Mouse (Mus musculus) urinary bladder, adult 18-20 months (tissue): Measurements from ENCODE around the gene Ptgds.

Source experiments
- DNase-seq, 2 experiments: peaks; one replicate each; pipeline ENCODE4 v3.0.0; 2022; ENCODE audit warnings: low spot score in 2 of 2, mixed read lengths in 2 of 2

Ptgds gene

DNA sequence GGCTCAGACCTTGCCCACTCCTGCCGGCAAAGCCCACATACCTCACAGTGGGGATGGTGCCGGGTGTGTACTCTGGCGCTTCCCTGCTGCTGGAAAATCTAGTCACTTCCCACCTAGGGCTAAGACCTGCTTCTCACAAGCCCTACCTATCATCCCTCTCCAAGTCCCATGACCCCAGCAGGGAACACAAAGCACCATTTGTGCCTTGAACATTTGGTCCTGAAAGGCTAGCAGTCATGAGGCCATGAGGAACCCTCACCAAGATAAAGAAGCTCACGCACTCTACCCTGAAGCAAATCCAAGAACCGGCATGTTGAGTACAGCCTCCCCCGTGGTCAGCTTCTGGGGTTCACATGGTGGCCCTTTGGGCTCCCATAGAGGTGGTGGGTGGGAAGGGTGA lies at the start of gene Ptgds:
Gene Ptgds (minus strand): TSS at position 78 of the 400 bp plus-strand sequence.
- no peak for DNase-seq

DNA sequence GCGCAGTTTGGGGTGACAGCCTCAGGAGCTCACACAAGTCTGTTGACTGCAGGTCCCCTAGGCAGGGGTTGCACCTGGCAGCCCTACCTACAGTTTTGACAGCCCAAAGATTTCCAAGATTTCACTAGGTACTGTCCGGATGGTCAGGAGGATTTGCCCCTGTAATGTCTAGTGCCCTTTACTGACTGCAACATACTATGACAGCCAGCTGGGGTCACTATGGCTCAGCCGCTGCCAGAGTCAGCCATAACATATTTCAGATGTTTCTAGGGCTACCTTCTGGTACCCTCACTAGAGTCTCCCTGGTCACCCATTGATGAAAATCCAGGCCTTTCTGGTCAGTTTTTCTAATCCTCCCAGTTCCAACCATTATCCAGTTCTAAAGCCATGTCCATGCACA lies 40.1 kb upstream of the Ptgds start:
- DNase-seq = no peak

DNA sequence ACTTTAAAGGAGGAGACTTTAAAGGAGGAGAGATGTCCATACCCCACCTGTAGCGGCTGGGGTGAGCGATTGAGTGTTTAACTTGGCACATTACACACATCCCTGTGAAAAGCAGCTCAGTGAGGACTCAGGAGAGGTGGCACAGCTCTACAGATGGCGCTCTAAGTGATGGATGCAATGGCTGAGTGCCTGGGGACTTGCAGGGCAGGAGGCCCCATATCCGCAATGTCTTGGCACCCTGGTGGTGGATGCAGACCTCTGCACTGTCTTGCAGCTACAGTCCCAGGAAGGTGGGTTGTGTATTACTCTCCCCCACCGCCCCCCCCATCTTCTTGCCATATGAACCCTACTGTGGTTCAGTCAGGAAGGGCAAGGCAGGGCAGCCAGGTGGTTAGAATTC lies 37.1 kb upstream of the Ptgds start:
- DNase-seq = no peak

DNA sequence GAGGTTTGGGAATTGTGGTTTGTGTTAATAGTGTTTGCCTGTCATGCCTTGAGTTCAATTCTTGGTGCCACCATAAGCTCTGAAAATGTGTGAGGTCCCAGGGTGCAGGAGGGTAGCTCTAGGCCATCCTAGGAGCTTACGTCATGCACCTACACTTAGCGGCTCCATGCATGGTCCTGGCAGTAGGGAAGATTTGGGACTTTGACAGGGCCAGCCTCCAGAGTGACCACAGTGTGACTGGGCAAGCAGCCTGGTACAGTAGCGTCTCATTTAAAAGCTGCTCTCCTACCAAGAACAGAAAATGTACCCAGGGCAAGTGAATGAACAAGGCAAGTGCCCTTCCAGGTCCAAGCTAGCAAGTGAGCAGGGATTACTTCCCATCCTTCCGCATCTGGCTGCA lies 36.0 kb upstream of the Ptgds start:
- DNase-seq = no peak

DNA sequence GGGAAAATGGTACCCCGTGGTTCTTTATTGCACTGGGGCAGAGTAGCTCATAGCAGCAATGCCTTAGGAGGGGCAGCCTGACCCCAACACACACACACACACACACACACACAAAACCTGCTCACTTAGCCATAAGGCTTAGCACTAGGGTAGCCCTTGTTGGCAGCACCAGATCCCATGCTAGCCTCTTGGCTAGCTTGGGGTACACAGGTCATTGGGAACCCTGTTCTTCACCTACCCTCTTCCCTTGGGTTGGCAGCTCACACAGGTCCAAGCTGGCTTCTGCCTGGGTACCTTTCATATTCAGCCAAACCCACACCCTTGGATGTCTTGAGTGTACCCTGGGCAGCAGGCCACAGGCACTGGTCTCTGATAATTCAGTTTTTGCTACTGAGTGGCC lies 35.2 kb upstream of the Ptgds start:
- DNase-seq = no peak

DNA sequence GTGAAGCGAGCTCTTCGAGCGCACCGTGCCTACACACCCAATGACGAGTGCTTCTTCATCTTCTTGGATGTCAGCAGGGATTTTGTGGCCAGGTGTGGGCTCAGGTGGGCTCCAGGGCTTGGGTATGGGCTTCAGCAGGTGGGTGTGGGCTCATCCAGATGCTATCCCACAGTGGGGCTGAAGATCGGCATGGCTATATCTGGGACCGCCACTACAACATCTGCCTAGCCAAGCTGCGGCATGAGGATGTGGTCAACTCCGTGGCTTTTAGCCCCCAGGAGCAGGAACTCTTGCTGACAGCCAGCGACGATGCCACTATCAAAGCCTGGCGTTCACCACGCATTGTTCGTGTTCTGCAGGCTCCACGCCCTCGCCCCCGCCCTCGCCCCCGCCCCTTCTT lies 34.7 kb upstream of the Ptgds start:
- DNase-seq = no peak

DNA sequence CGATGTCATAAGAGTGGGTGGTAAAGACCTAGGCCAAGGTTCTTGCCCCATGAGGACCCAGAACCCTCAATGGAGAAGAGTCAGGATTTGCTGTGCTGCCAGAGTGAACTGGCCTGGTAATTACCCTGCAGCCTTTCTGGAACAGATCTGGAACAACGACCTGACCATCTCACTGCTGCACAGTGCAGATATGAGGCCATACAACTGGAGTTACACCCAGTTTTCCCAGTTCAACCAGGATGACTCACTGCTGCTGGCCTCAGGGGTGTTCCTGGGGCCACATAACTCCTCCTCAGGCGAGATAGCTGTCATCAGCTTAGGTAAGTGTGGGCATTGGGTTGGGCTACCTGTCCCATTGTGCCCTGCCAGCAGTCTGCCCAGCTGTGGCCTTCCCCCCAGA lies 32.9 kb upstream of the Ptgds start:
- DNase-seq = peak in 1 of 2 experiments; percentile 43

DNA sequence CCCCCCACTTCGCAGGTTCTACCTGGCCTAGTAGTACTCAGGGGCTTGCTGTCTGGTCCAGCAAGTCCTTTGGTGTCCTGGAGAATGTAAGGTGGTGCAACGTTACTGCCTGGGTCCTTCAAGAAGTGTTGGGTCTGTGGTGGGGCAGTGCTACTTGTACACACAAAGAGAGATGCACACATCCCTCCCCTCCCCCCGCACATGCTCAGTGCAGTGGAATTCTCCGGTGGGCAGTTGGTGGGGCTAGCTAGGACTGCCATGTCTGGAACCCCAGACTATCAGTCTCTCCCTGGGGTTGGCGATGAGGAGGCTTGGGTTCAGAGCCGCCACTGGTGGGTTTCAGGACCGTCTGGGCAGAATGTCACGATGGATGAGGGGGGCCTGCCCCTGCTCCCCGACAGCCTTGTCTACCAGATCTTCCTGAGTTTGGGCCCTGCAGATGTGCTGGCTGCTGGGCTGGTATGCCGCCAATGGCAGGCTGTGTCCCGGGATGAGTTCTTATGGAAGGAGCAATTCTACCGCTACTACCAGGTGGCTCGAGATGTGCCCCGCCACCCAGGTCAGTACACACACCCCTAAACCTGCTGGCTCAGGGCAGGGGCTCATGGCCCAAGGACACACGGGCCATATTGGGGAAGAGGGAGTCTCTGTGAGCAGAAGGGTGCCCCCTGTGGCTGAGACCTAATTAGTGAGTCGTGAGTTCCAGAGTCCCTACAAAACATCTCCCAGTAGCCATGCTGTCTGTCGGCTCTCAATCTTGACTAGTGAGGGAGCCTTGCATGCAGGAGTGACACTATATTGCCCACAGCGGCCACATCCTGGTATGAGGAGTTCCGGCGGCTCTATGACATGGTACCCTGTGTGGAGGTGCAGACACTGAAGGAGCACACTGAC lies 32.0 kb upstream of the Ptgds start, which contains the start of gene C8g:
Gene C8g (minus strand): TSS at position 127 of the 894 bp plus-strand sequence.
- no peak for DNase-seq

DNA sequence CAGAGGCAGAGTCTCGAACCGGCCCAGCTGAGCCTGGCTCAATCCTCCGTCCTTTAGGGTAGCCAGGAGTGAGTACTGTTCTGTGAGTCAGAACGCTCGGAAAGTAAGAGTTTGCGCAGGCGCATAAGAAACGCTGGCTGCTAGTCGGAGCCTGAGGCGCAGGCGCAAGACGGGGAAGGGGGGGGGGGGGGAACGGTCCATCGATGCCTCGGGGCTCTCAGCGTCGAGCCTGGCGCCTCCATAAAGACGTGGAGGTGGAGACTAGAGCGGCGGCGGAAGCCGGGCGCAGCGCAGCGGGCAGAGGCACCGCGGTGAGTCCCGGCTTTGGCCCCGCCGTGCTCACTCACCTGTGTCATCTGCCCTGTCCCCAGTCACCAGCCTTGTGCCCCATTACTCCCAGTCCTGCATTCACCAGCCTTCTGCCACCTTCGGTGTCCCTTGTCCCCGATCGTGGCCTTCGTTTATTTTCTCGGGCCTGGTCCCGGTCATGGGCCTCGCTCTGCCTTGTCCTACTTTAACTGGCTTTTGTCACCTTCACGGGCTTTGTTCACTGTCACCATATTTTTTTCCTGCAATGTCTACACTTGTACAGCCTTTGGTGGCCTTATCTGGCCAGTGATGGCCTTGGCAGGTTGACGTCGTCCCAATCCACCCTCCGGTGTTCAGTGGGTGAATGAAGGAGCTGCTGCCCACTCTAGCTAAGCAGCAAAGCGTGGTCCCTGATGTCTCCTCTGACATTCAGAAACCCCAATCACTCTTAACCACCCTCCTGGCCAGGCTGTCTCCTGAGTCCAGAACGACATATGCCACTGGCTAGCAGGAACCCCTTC lies 30.9 kb upstream of the Ptgds start, which contains the start of gene Fbxw5:
Gene Fbxw5 (plus strand): TSS at position 175 of the 830 bp plus-strand sequence.
- DNase-seq = peak; percentile 69 to 73

DNA sequence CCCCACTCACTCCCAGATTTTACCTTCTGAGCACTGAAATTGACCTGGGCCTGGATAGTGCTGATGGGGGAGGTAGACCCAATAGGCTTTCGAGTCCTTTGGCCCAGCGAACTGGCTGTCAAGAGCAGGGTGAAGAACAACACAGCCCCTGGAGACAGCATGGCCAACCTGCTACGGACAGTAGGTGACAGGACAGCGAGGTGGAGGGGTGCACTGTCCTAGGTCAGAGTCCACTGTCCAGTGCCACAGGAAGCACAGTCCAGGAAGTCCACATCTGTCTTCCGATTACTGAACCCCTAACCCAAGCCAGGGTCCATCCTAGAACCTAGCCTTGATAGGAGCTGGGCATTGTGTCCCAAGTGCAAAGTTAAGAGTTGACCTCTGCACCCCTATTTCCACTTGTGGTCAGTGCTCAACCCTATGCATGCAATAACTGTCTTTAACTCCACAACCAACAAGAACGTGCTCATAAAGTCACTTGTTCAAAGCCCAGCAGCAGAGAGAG lies 30.3 kb upstream of the Ptgds start:
- no peak for DNase-seq

DNA sequence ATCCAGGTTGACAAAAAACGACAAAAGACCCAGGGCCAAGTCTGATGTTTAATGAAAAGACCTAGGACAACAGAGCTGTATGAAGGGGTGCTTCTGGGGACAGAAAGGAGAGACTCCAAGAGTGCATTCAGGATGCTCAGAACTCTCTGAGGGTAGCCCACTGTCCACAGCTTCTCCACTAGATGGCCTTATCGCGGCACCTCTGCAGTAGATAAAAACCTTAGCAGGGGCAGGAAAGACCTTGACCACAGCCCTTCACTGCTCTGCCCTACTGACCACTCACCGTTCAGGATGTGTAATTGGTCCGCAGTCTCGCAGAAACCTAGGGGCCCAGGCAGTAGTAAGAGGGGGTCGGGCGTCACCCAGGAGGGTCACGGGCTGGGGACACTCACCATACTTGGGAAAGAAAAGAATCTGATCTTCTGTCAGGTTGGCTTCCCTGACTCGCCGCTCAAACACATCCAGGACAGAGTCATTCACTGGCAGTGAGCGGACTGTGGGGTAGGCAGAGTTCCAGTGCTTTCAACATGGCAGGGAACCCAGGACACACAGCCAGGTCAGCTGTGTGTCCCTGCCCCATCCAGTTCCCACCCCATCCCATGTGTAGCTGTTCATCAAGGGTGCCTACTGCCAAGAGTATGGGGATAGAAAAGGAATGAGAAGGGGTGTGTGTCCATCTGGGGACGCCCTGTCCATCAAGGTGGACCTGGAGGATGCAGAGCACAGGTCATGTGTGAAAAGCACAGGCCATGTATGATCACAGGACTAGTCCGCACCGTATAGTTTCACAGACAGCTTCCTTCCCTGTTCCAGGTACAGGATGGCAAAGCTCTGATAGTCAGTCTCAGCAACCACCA lies 29.0 kb upstream of the Ptgds start:
- DNase-seq = no peak

DNA sequence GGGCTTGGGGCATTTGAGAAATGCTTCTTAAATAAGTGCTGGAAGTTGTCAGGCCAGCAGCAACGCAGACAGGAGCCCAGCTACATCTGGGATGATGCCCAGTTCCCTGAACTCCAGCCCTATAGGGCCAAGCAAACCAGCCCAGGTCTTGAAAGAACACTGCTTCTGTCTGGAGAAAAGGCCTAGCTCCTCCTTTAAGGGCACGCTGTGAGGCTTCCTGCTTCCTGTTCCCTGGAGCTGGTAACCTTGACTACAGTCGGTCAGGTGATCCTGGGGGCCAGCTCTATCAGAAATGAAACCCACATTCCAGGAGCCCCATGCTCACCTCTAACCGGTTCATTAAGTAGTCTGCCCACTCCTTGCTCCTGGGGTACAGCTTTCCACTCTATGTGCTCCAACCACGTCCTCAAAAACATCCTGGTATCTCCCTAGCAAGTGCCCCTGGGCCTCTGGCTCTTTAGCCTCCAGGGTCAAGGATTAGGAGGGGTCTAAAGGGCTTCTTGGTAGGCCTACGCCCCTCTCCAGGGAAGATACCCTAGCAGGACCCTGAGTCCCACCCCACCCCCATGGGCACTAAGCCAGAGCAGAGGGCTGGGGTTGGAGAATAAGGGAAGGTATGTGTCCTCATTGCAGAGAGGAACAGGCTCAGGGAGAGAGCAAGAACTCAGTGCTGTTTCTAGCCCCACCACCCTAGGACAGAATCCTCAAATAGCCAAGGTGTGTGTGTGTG lies 28.2 kb upstream of the Ptgds start:
- no peak for DNase-seq

DNA sequence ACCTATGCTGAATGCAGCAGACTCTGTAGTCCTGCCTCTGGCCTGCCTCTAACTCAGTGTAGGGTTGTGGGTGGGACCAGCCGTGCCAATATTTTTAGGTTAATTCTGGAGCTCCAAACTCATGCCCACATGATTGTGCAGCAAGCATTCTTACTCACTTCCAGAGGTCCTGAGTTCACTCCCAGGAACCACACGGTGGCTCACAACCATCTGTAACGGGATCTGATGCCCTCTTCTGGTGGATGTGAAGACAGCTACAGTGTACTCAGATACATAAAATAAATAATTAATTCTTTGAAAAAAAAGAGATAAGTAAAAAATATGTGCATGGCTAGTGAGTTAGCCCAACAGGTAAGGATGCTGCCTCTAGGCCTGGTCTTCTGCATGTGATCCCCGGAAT lies 26.6 kb upstream of the Ptgds start:
- DNase-seq = no peak

DNA sequence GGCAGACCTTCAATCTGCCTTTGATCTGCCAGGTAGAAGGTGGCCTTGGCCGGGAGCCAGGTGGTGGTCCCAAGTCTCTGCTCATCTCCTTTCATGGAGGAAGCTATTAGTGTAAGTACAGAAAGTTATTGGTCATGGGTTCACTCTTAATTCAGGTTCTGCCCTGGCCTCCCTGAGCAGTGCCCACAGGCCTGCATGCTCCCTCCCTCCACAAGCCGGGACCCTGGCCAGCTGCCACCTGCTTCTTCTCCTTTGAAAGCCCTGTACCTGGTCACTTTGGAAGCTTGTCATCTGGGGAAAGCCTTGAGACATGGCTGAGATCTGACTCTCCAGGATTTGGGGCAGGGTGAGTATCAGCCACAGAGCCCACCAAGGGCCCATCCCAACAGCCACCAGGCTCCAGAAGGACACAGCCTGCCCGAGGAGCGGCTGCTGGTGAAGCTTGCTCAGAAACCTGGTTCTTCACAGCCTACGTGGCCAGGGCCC lies 23.7 kb upstream of the Ptgds start, which contains the start of gene Lcn12:
Gene Lcn12 (minus strand): TSS at position 436 of the 486 bp plus-strand sequence.
- no peak for DNase-seq

DNA sequence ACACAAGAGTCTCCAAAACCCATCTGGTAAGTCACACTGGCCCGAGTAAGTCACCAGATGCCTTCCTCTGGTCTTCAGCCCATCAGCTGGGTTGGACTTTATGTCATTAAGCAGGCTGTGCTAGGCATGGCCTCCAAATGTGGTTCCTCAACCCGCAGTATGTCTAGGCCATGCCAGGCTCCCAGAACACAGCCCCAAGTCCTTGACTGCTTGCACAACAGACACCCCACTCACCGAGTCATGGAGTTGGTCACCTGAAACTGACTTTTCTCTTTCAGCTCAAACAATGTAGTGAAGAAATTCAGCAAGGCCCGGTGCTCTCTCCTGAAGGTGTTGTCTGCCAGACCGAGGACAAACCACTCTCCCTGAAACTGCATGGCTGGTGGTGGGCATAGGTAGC lies 23.1 kb upstream of the Ptgds start:
- no peak for DNase-seq

DNA sequence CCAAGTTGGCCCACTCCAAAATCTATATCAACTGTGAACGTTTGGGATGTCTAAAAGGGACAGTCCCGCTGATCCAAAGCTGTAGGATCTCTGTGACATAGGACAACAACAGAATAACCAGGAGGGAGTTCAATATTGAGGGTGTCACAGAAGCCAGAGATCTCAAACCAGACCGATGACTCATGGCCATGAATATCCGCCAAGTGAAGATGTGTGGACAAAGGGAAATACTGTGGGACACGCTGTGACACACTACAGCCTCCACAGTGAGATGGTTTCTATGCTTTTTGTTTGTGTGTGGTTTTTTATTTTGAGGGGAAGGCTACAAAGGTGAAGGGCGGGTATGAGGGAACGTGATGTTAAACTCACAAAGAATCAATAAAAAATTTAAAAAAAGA lies 18.8 kb upstream of the Ptgds start:
- DNase-seq = no peak

DNA sequence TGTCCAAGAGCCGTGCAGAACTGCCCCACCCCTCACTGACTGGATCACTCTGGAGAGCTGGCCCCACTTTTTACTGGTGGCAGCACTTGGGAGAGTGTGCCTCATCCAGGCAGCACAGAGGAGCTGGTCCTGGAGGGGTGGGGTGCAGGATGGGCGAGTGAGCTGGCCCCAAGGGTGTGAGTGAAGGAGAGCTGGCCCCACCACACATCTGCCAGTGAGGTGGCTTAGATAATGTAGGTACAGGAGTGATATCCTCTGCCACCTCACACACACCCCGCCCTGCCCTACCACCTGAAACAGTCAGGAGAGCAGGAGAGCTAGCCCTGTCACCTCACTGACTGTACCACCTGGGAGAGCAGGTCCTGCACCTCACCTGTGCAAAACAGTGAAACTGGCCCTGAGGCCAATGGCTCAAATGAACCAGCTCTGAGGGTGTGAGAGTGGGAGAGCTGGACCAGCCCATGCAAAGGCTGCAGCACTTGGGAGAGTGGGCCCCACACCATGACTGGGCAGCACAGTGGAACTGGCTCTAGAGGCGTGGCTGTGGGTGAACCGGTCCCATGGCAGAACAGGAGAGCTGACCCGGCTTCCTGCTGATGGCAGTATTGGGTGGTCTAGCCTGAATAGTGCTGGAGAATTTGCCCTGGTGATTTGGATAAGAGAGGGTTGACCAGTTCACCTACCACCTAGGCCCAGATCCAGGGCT lies 18.3 kb upstream of the Ptgds start:
- no peak for DNase-seq

DNA sequence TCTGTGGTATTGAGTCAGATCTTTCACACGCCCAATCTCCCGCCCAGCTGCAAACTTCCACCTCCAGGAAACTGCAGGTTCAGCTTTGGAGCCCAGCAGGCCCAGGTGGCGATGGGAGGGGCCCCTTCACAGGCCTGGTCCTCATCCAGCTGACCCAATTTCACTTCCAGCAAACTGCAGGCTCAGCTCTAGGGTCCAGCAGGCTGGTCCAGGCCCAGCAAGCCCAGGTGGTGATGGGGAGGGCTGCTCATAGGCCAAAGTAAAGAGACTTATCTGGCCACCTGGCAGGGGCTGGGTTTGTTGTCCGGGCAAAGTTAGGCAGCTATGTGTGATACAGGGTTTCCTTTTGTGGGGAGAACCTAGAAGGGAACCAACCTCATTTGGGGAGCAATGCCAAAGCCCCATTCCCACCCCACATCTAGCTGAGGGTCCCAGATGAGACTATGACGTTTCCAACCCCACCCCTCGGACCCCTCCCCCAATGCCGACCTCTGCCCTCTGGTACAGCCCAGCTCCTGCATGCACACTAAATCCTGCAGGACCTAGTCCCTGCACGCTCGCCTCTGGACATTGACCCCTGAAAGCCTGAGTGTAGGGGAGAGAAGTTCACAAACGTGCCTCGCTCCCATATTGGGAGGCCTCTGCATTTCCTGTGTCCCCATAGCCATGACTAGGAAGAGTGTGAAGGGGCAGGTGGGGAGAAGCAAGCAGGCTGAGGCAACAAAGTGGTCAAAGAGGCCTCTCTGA lies 15.2 kb upstream of the Ptgds start:
- no peak for DNase-seq

DNA sequence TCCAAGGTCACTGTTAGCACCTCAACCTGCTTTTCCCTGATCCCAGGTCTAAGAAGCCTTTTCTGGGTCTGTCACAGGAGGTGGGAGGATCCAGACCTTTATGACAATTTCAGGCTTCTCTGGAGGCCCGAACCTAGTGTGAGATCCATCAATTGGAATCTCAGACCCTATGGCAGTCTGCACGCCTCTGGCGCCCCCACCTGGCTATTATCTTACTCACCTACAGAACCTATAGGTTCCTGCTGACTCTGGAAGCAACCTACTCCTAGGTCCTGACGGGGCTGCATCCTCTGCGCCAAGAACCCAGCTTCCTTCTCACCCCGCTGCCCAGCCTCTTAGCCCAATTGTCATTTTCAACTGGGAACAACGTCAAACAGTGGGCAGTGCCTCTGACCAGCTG lies 13.1 kb upstream of the Ptgds start:
- DNase-seq = no peak
